Mouse (Mus musculus): ENCODE measurements around the gene Dip2c.

The Dip2c gene

DNA sequence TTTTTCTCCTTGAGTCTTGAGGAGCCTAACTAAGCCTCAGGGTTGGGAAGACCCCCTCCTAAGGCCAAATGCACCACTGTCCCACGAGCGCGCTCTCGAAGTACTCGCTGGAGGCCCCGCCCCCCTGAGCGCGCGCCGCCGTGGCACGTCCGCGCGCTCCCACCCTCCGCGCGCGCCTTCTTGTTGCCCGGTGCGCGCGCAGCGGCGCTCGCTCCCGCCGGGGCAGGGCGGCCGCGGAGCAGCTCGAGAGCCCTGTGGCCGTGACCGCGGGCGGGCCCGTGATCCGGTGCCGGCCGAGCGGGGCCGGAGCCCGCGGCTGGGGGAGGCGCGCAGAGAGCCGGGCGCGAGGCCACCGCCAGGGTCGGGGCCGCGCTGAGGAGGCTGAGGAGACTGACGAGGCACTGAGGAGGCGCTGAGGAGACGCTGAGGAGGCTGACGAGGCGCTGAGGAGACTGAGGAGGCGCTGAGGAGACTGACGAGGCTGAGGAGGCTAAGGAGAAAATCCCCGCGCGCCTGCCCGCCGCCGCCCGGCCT, at the start of gene Dip2c:
Dip2c (plus strand) TSS at position 207 of the 534 bp plus-strand sequence.
- peak; percentile 86 to 98 for DNase-seq

DNA sequence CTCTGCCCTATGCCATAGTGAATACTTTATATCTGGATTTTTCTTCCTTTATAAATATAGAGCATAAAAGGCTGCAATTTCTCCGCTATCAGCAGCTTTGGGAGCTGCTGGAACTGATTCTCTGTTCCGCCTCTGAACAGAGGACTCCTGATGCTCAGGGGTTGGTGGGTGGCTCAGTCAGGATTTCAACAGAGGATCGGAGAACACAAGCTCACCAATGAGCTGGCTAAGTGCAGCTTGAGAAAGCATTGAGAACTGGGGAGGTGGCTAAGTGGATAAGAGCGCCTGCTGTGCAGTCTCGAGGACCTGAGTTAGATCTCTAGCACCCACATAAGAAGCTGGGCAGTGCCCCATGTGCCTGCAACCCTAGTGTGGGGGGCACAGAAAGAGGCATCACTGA, 49.2 kb upstream of the Dip2c start:
- DNase-seq, result no peak

- DNase-seq, result no peak
These were observed 38.8 kb upstream of the Dip2c start for GRCm38 (mm10) chr13:9237495-9237894.

DNA sequence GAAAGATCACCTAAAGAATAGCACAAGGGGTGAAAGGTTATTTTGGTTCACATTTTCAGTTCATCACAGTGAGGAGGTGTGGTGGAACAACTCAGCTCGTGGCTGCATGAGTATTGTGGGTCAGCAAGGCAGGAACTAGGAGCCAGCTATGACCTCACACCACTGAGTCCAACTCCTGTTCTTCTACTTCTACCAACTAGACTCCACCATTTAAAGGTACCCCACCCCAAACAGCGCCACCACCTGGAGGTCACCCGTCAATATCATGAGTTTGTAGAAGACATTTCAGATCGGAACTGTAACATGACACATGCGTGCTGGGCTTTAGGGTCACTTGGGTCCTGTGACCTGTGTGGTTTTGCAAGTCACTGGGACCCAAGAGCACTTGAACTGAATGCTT, 37.2 kb upstream of the Dip2c start:
- no peak for DNase-seq

GRCm38 (mm10) chr13:9239631-9240236, 36.6 kb upstream of the Dip2c start:
- DNase-seq, result no peak

DNA sequence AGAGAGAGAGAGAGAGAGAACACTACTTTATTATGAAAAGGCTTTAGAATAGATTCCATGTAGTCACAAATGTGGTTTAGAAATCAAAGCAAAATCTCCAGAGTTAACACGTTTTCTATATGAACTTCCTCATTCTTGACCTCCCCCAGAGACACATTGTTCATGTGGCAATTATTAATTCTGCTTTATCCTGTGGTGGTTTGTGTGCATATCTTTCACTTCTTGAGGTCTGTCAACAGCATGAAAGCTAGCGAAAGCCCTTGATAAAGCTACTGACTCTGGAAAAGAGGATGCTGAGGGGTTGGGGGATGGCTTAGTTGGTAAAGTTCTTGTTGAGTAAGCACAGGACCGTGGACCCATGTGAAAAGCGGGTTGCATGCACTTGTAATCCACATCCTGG, 14.6 kb upstream of the Dip2c start:
- DNase-seq, result no peak

GRCm38 (mm10) chr13:9265516-9265915, 10.8 kb upstream of the Dip2c start:
- DNase-seq, result no peak

- DNase-seq, result peak; percentile 55 to 78
These were observed 710 bp downstream of the Dip2c start for GRCm38 (mm10) chr13:9276856-9277620.

- peak; percentile 41 to 47 for DNase-seq
These were observed 1.3 kb downstream of the Dip2c start for GRCm38 (mm10) chr13:9277621-9277960.

GRCm38 (mm10) chr13:9278636-9279035, 2.3 kb downstream of the Dip2c start:
- DNase-seq, result no peak

GRCm38 (mm10) chr13:9283050-9283449, 6.7 kb downstream of the Dip2c start:
- DNase-seq, result no peak

GRCm38 (mm10) chr13:9289916-9290315, 13.6 kb downstream of the Dip2c start:
- no peak for DNase-seq

GRCm38 (mm10) chr13:9296285-9296684, 20.0 kb downstream of the Dip2c start:
- DNase-seq, result no peak

DNA sequence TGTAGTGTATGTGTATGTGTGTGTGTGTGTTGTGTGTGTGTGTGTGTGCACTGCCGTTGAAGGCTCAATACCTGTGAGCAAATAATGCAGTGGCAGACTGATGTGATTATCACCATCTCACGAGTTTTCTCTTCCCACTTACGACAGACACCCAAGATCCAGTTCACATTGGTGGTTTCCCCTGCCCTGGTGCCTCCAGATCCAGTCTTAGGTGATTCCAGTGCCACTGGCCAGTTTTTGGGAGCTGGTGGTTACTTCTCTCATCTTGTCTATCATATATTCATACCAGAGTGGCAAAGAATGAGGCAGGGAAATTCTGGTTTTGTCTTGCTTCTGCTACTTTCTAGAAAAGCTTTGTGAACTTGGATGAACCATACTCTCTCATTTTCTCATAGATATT, 20.9 kb downstream of the Dip2c start:
- no peak for DNase-seq

GRCm38 (mm10) chr13:9297689-9298088, 21.4 kb downstream of the Dip2c start:
- no peak for DNase-seq

- DNase-seq, result no peak
These were observed 23.3 kb downstream of the Dip2c start for GRCm38 (mm10) chr13:9299657-9300056.

- no peak for DNase-seq
These were observed 32.5 kb downstream of the Dip2c start for GRCm38 (mm10) chr13:9308863-9309262.

DNA sequence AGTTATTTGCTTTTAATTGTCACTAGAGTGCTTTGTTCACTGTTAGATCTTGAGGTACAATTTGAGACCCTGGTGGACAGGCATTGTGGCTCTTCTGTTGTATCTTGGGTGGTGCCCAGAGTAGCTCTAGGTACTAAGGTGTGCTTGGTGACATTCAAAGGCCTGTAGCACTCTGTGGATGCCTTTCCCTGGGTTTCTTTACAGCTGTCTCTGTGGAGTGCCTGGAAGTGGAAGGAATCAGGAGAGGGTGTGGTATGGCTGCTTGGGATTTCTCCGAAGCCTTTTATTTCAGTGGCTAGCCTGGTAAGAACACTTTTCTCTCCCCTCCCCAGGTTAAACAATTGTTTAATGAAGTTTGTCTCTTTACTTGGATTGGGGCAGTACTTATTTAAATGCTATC, 34.5 kb downstream of the Dip2c start:
- DNase-seq, result no peak

DNA sequence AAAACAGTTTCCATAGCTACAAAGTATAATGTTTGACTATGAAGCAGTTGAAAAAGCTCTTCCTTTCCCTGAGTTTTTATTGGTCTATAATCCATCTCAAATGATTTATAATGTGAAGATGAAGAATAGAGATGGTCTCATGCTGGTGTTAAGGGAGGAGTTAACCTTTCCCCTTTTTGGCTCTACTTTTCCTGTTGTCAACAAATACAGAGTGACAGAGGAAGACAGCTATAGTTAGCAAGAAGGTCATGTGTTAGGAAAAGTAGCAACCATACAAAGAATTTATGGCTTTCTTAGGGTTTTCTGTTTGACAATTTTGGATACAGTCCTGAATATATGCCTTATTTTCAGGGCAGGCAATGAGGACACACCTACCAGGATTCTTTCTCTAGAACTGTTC, 36.6 kb downstream of the Dip2c start:
- no peak for DNase-seq

DNA sequence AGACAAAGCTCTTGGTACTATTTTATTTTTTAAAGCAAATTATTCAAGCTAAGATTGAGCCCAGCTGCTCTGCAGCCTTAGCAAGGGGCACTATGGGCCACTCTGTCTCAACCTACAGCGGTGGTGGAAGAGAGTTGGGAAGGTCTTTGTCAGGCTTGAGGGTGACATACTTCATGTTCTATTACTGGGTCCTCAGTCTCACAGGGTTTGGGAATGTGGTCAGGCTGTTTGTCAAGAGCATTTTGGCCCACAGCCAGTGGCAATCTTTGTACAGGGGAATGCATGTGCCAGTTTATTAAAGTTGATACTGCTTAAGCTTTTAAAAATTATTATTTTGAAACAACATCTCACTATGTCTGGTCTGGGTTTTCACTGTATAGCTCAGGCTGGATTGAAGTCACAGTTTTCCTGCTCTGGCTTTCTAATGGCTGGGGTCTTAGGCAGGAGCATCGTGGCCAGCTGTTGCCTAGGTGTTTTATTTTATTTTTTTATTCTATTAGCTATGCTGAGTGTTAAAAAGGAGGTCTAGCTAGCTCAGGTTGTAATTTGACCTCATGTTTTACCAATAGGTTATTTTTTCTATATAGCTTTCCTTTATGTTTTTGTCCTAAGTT, 37.9 kb downstream of the Dip2c start:
- peak; percentile 13 to 36 for DNase-seq

GRCm38 (mm10) chr13:9314713-9315112, 38.4 kb downstream of the Dip2c start:
- no peak for DNase-seq

DNA sequence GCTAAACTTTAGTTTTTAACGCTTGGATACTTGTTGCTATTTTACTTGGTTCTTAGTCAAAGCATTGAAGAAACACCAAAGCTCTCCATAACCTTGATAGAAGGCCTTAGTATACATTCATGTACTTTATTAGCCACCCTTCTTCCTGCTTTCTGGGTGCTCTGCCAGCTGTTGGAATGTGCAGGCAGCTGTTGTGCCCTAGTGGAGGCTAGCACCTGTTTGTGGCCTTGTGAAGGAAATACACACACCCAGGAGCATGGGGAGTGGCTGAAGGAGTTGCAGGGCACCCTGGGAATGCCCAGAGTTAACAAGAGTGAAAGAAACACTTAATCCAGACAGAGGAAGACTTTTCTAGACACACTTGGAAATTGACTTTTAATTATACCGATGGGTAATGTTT, 43.4 kb downstream of the Dip2c start:
- no peak for DNase-seq

DNA sequence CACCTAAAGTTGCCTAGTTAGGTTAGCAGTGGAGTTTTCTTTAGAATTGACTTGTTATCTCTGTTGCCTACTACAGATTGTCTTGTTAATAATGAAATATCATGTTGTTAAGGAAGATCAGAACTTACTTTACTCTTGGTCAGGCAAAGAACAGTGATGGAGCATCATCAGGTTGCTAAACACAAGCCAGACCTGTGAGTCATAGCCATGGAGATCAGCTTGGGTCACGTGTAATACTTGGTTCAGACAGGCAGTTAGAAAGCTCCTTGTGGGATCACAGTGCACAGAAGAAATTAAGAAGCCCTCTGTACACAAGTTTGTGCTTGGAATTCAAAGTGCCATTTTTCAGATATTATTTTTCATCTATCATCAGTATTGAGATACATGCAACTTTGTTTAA, 48.9 kb downstream of the Dip2c start:
- DNase-seq, result no peak

DNA sequence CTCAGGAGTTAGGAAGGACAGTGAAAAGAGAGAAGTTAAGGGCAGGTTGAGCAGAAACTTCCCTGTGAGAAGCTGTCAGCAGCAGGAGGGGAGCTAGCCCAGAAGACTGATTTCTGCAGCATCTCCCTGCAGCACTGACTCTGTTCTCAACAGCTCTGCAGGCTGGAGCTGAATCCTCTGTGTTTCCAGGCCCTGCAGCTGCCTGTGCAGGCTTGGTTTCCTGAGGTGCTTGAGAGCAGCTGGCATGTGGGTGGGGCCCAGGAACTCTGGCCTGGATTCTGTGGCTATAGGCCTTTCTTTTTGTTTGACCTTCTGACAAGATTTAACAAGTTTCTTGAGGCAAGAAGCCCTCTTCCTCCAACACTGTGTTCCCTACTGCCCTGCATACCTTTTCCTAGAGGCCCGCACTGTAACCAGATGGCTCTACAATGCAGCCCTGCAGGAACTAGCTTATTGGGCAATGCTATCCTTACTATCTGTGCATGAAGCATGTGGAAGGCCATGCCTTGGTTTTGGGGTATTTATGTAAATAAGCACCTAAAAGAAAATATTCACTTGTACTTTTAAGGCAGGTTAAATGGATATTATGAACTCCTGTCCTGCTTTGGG, 53.1 kb downstream of the Dip2c start:
- peak in 1 of 2 experiments; percentile 16 for DNase-seq

All from cerebellum, adult 18-20 months (tissue).